Mouse (Mus musculus) layer of hippocampus, adult 9-10 months (tissue): ENCODE data around the gene Arhgap1.

Experiments used
- DNase-seq: peaks from one replicate; pipeline ENCODE4 v3.0.0; 2022; ENCODE audit warnings: low spot score

Arhgap1 gene

DNA sequence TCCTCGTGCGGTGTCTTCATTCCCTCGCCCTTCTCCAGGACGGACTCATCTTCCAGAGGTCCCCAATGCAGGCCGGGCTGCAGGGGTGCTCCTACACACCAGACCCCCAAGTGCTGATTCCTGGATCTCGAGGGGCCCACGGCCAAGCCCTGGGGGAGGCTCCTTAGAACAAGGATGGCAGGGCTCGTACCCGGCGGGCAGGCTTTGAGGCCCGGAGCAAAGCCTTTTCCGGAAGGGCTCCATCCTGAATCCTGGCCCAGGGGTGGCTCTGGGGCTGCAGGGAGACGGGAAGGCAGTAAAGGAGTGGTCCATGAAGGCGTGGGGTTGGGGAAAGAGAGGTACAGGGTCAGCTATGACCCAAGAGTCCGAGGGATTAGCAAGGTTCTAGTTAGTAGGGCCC lies 508 bp upstream of the Arhgap1 start:
- no peak for DNase-seq

GRCm38 (mm10) chr2:91650360-91650995 lies 818 bp downstream of the Arhgap1 start:
- DNase-seq, result no peak

DNA sequence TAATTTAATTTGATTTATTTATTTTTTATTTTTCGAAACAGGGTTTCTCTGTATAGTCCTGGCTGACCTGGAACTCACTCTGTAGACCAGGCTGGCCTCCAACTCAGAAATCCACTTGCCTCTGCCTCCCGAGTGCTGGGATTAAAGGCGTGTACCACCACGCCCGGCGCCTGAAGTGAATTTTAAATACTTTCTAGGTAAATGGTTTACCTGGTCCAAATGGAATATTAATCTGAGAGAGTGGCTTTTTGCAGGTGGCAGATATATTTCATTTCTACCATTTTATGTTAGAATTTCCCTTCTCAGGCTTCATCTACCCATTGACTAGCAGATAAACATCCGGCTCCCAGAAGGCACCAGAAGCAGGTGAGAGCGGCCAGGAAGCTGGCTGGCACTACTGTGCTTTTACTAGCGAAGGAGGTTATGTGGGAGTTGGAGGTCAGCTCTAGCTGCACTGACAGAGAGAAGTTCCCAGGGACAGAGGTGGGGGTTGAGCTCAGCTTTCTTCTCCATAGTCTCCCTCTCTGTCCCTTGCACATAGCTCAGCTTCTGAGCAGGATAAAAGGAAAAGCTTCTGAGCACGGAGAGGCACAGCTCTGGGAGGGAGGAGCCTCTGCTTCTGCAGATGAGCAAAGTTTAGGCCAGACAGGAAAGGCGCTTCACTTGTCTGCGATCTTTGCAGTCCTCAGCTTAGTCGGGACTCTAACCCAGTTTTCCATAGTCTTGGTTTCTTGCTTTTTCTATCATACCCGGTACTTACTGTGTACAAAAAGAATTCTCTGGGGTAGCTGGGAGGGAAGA lies 2.0 kb downstream of the Arhgap1 start:
- DNase-seq, result no peak

GRCm38 (mm10) chr2:91652863-91653262 lies 3.2 kb downstream of the Arhgap1 start:
- no peak for DNase-seq

- no peak for DNase-seq
These were observed 5.7 kb downstream of the Arhgap1 start for GRCm38 (mm10) chr2:91655388-91655787.

GRCm38 (mm10) chr2:91655827-91656226 lies 6.2 kb downstream of the Arhgap1 start:
- DNase-seq, result no peak

GRCm38 (mm10) chr2:91656774-91657173 lies 7.1 kb downstream of the Arhgap1 start:
- no peak for DNase-seq

GRCm38 (mm10) chr2:91659657-91660056 lies 10.0 kb downstream of the Arhgap1 start:
- DNase-seq, result no peak

GRCm38 (mm10) chr2:91660981-91661380 lies 11.3 kb downstream of the Arhgap1 start:
- no peak for DNase-seq

GRCm38 (mm10) chr2:91664780-91665179 lies 15.1 kb downstream of the Arhgap1 start:
- no peak for DNase-seq

GRCm38 (mm10) chr2:91666386-91666910 lies 16.8 kb downstream of the Arhgap1 start:
- DNase-seq, result no peak

GRCm38 (mm10) chr2:91667747-91668146 lies 18.1 kb downstream of the Arhgap1 start:
- DNase-seq, result no peak

DNA sequence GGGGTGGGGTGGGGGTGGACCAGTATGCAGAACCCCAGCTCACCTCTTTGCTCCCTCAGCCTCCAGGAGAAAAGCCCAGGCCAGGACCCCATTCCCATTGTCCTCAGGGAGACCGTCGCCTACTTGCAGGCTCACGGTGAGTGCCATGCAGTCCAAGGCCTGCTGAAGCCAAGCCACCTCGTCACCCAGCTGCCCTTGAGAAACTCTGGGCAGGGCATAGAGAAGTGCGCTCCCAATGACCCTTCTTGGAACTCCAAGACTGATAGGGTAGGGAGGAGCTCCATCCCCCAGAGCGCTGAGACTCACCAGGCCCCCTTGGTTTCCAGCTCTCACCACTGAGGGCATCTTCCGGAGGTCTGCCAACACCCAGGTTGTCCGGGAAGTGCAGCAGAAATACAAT lies 19.7 kb downstream of the Arhgap1 start:
- no peak for DNase-seq

- DNase-seq, result no peak
These were observed 20.4 kb downstream of the Arhgap1 start for GRCm38 (mm10) chr2:91670038-91670437.

GRCm38 (mm10) chr2:91673587-91673986 lies 23.9 kb downstream of the Arhgap1 start:
- no peak for DNase-seq

- no peak for DNase-seq
These were observed 25.2 kb downstream of the Arhgap1 start for GRCm38 (mm10) chr2:91674895-91675294.

GRCm38 (mm10) chr2:91676420-91676819 lies 26.8 kb downstream of the Arhgap1 start:
- DNase-seq, result no peak

DNA sequence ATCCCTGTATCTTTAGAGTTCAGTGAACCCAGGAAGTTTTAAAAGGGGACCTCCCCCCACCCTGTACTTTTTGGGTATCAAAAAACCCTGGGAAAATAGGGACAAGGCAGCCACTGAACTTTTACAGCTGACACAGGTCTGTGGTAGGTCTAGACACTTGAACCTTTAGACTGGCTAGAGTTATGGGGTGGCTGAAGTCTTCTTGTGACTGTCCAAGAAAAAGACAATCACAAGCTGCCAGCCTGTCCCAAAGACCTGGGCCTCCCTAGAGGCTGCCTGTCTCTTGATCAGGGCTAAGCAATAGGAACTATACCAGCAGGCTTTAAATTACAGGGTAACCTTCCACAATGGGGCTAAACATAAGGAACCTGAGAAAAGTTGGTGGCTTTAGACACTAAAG lies 27.3 kb downstream of the Arhgap1 start:
- no peak for DNase-seq

DNA sequence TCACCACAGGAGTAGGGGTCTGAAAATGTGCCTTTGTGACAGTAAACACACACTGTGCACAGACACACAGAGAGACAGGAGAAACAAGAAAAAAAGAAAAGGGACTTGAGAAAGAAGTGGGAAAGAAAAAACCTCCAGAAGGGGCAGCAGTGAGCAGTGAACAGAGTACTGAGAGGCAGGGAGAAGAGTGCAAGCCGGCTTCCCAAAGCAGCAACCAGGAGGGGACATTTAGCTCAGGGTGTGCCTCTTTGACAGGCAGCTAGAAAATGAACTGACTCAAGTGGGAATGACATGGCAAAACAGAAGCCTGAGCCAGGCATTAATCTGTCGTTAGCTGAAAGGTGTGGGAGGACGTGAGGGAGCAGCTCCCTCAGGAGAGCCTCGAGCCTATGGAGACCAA lies 33.2 kb downstream of the Arhgap1 start:
- DNase-seq, result peak; percentile 44

GRCm38 (mm10) chr2:91683919-91684318 lies 34.3 kb downstream of the Arhgap1 start:
- no peak for DNase-seq

GRCm38 (mm10) chr2:91689452-91689851 lies 39.8 kb downstream of the Arhgap1 start:
- DNase-seq, result no peak

DNA sequence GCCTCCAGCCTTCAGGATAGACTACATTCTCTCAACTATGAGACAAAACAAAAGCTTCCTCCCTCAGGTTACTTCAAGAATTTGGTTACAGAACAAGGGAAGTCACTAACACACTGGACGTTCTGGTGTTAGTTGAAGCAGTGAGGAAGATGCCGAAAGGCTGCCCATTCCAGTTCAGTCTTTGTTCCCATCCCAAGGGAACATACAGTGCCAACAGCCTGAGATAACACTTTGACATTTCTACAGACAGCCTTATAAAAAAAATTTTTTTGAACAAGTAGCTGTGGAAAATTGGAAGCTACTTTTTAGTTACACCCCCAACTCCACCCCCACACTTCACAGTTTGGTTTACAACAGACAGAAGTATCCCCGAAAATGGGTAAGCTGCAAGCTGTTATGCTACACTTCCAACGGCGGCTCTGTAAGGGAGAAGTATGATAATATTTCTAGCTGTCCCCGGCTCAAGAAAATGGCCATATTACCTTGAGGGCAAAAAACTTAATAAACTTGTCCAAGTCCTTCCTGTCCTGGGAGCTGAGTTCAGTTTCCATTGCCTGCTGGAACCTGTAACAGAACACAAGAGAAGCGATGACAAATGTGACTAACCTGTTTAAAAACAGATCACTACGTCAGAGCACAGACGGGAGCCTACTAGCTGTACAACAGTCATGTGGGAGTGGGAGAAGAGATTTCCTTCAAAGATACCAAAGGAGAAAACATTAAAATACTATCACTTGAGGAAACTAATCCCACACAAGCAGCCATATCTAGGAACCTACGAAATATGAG lies 46.0 kb downstream of the Arhgap1 start:
- no peak for DNase-seq

GRCm38 (mm10) chr2:91696225-91696590 lies 46.5 kb downstream of the Arhgap1 start:
- no peak for DNase-seq
